Mouse (Mus musculus) liver, postnatal 0 days (tissue): ENCODE data around the gene Topbp1.

ENCODE experiments used
- CTCF ChIP-seq: sonication (generic); IDR thresholded peaks from 2 replicates; pipeline ENCODE4 v1.5.1; 2016; ENCODE audit warnings: antibody characterized with exemption, low read depth
- EP300 ChIP-seq: IDR thresholded peaks from 2 replicates; pipeline ENCODE4 v1.6.1; 2016; ENCODE audit warnings: antibody characterized with exemption, low read depth, mild to moderate bottlenecking

GRCm38 (mm10) chr9:103366356-103366755 lies 61.3 kb downstream of the Topbp1 start:
- TF ChIP-seq CTCF: no peak
- TF ChIP-seq EP300: no peak
